ENCODE assay signal across 15 mouse cellular contexts in genomic region chr4:125992906-125993305, GRCm38 (mm10). TPM values are rescaled to one million over a fixed set of nuclear protein-coding genes. Genes with fewer than 3 reads are reported as not detected.
DNase-seq lines count a peak whose midpoint lies in the region.
"Had no signal": no experiment of that assay in that cellular context is flagged by ENCODE, and none has a peak within 500 bp of the region (broad histone marks: within the 10 kb centered on the region; RNA-seq: fewer than 3 reads in every experiment).

No protein-coding gene starts in this region.

- peak; percentile 58 for DNase-seq in adrenal gland, adult 2 months
- no peak for DNase-seq in adrenal gland, postnatal 4 days (ENCODE audit: low spot score in 2 of 2)
- DNase-seq in adrenal gland, adult 8-10 months, result peak; percentile 29
- DNase-seq in adrenal gland, postnatal 25 days, result peak; percentile 12
- no peak for DNase-seq in left cerebral cortex, postnatal 14 days (ENCODE audit: low spot score in 2 of 2)
- DNase-seq in lung, postnatal 14 days, result no peak
- DNase-seq in gastrocnemius, postnatal 25 days, result no peak
- DNase-seq: B cell, adult 2 months; cerebellum, adult 18-20 months; cerebellum, adult 9-10 months; cerebellum, postnatal 14 days; gastrocnemius, postnatal 10 days; heart, adult 11 months; kidney, adult 2 months had no signal

- intact Hi-C loops in left cerebral cortex, postnatal 14 days (cut with DNase I), result no loop called here

RNA-seq across cellular contexts. Expression of gene Csf3r, which starts 31.4 kb away (rescaled TPM):
- 1 to 10 TPM; 1.5 to 1.6 TPM for total RNA-seq in adrenal gland, adult 2 months (2021)
- 3.1 TPM in 2 replicates for polyA plus RNA-seq in adrenal gland, adult 2 months (2012; rRNA removed)
- total RNA-seq in adrenal gland, postnatal 4 days (2021), result 1 to 10 TPM; 2.0 to 2.3 TPM
- 1 to 10 TPM; 1.3 to 3.6 (median 2.8) TPM for total RNA-seq in adrenal gland, adult 8-10 months (2022)
- 0.88 and 1.5 TPM in 2 replicates for total RNA-seq in adrenal gland, postnatal 25 days (2021)
- 1 to 10 TPM; 3.3 to 3.7 TPM for total RNA-seq in left cerebral cortex, postnatal 14 days (2021)
- under 1 TPM; 0.13 to 0.21 TPM for total RNA-seq in gastrocnemius, postnatal 25 days (2021)
- total RNA-seq: CH12.LX had no signal

RNA-seq across cellular contexts. Expression of gene Mrps15, which starts 53.8 kb away (rescaled TPM):
- 100 to 1,000 TPM in 1 of 2 experiments, 10 to 100 TPM in 1; 77.2 to 112 TPM for total RNA-seq in adrenal gland, adult 2 months (2021)
- 196 TPM in 2 replicates for polyA plus RNA-seq in adrenal gland, adult 2 months (2012; rRNA removed)
- 10 to 100 TPM; 72.5 to 73.9 TPM for total RNA-seq in adrenal gland, postnatal 4 days (2021)
- total RNA-seq in adrenal gland, adult 8-10 months (2022), result 10 to 100 TPM; 64.2 to 74.4 (median 69.4) TPM
- total RNA-seq in adrenal gland, postnatal 25 days (2021), result 74.4 and 98.0 TPM in 2 replicates
- 10 to 100 TPM; 40.7 to 48.7 TPM for total RNA-seq in left cerebral cortex, postnatal 14 days (2021)
- total RNA-seq in gastrocnemius, postnatal 25 days (2021), result 10 to 100 TPM; 65.8 to 68.8 TPM

Comparison
In these comparisons a context has a peak if more than half of its experiments do, and no peak if none do; other contexts are left out.
1. DNase-seq: peak in adrenal gland, adult 2 months (single experiment), adrenal gland, adult 8-10 months (single experiment) and adrenal gland, postnatal 25 days (single experiment); none in adrenal gland, postnatal 4 days (0 of 2), left cerebral cortex, postnatal 14 days (0 of 2), lung, postnatal 14 days (single experiment) and gastrocnemius, postnatal 25 days (single experiment).